10 mouse cellular contexts compared by ENCODE assay signal in genomic region chr8:76540611-76541010, GRCm38 (mm10).
"Had no signal": no experiment of that assay in that cellular context is flagged by ENCODE, and none has a peak within 500 bp of the region (broad histone marks: within the 10 kb centered on the region; RNA-seq: fewer than 3 reads in every experiment).

No protein-coding gene starts in this region.

- DNase-seq: kidney, postnatal 14 days; left cerebral cortex, postnatal 4 days; lung, embryonic 14.5 days; lung, postnatal 10 days; lung, postnatal 4 days; midbrain, embryonic 14.5 days; right cerebral cortex, adult 18-20 months; right cerebral cortex, postnatal 25 days; thymus, adult 18-20 months; thymus, postnatal 14 days had no signal
